Mouse (Mus musculus): ENCODE results near the gene Chst5.
A peak's percentile ranks its signal among the peaks of the same experiment; 100 is the strongest.

Chst5 gene

GRCm38 (mm10) chr8:111929648-111930344 lies 19.5 kb upstream of the Chst5 start:
- no peak for DNase-seq

GRCm38 (mm10) chr8:111924976-111925375 lies 14.7 kb upstream of the Chst5 start:
- DNase-seq, result no peak

DNA sequence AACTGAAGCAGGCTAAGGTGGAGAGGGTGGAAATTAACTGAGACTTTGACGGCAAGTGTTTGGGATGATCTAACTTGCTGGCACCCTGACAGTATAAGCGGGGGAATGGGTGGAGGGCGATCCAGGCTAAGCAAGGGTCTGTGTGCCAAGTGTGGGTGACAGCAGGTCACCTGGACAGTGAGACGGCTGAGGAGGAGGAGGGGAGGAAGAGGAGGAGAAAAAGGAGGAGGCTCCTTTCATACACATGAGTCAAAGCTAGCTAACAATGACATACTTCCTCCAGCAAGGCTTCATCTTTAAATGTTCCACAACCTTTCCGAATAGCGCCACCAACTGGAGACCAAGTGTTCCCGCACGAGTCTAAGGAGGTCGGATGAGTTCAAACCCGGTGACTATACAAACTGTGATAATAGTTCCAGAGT lies 13.1 kb upstream of the Chst5 start:
- DNase-seq, result peak; percentile 68

GRCm38 (mm10) chr8:111920971-111921370 lies 10.7 kb upstream of the Chst5 start:
- DNase-seq, result no peak

GRCm38 (mm10) chr8:111919663-111920062 lies 9.4 kb upstream of the Chst5 start:
- DNase-seq, result no peak

DNA sequence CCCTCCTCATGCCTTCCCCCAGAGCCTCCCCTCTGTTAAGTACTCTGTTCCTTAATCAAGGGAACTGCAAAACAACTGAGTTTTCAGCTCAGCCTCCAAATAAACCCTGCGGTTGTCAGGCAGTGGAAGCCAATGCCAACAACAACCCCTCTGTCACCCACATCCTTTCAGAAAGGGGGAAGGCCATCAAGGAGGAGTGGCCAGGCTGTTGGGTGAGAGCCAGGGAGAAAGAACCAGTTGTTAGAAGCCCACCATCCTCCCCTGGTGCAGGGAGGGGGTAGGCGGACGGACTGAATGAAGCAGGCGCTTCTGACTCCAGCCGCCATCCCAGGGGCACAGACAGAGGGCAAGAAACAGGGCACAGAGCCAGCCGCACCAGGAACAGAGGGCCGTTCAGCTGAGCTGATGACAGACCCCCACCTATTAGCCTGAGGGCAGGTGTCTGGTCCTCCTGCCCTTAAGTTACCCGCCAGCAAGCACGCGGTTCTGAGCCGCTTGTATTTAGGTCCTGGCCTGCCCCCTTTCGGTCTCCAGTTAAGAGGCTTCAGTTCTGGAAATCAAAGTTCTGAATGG lies 2.7 kb upstream of the Chst5 start:
- no peak for DNase-seq

DNA sequence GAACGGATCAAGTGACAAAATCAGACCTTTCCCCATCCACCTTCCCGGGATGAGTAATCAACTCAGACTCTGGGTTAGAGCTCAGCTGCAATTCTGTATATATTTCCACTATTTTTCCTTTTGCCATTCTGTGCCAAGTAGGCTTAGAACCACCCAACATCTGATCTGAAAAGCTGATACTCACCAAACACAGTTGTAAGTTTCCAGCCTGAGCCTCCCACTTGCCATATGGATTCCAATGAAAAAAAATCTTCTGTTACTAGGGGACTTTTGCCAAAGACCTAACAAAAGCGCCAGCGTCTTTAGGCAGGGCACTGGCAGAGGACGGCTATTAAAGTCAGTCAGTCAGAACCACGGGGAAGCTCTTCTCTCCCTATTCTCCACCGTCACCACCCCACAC lies 1.3 kb upstream of the Chst5 start:
- DNase-seq, result no peak

- no peak for DNase-seq
These were observed 4.6 kb downstream of the Chst5 start for GRCm38 (mm10) chr8:111905500-111906121.

GRCm38 (mm10) chr8:111902080-111902479 lies 8.2 kb downstream of the Chst5 start:
- DNase-seq, result no peak

GRCm38 (mm10) chr8:111898586-111898985 lies 11.7 kb downstream of the Chst5 start:
- no peak for DNase-seq

DNA sequence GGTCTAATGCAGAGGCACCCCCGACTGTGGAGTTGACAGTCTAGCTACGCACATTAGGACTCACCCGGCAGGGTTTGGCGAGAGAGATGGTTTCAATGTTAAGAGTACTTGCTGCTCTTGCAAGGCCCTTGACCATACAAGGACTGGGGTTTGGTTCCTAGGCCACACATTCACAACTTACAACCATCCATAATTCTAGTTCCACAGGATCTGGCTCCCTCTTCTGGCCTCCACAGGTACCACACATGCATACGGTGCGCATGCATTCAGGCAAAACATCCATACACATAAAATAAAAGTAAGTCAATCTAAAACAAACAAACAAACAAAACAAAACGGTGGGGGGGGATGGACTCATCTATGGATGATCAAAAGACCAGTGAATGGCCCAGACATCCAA lies 15.3 kb downstream of the Chst5 start:
- no peak for DNase-seq

DNA sequence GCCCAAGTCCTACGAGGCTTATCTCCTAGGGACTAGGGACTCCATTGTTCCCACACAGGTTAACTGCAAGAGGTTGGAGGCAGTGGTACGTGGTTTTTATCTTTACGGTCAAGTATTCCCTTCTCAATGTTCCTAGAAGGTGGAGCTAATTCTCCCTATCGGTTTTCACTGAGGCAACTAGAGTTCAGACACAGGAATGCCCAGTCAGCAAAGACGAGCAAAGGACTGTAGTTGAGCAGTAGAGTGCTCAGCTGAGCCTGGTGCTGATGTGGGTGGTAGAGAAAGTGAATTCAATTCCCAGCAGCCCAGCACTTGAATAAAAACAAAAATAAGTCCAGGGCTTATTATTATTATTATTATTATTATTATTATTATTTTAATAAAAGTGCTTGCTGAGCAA lies 17.6 kb downstream of the Chst5 start:
- DNase-seq, result no peak

DNA sequence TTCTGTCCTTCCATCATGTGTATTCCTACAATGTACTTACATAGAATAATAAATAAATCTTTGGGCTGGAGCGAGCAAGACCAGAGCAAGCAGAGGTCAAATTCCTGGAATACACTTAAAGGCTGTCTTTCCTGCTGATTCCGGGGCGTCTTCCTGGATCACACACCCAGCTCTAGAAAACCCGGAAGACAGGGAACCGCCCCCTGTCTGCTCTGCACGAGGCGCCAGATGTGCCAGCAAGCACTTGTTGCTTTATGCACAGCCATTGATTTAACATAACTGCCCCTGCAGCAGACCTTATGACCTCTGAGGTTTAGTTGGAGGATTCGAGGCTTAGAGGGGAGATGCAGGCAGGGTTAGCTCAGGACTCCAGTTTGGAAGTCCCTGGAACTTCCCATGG lies 18.3 kb downstream of the Chst5 start:
- DNase-seq, result no peak

DNA sequence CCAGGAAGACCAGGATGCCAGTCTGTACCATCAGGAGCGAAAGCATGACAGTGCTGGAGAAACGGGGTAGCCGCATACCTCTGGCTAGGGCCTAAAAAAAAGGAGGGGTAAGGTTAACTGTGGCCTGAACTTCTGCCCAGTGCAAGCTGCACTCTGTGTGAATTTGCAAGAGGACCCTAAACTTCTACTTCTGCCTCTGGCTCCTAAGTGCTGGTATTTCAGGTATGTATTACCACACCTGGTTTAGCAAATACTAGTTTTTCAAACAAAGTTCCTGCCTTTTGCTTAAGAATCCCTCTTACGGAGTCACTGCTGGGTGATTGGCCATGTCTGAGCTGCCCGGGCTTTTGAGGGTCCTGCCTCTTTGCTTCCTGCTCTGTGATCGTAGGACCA lies 19.3 kb downstream of the Chst5 start:
- no peak for DNase-seq

DNA sequence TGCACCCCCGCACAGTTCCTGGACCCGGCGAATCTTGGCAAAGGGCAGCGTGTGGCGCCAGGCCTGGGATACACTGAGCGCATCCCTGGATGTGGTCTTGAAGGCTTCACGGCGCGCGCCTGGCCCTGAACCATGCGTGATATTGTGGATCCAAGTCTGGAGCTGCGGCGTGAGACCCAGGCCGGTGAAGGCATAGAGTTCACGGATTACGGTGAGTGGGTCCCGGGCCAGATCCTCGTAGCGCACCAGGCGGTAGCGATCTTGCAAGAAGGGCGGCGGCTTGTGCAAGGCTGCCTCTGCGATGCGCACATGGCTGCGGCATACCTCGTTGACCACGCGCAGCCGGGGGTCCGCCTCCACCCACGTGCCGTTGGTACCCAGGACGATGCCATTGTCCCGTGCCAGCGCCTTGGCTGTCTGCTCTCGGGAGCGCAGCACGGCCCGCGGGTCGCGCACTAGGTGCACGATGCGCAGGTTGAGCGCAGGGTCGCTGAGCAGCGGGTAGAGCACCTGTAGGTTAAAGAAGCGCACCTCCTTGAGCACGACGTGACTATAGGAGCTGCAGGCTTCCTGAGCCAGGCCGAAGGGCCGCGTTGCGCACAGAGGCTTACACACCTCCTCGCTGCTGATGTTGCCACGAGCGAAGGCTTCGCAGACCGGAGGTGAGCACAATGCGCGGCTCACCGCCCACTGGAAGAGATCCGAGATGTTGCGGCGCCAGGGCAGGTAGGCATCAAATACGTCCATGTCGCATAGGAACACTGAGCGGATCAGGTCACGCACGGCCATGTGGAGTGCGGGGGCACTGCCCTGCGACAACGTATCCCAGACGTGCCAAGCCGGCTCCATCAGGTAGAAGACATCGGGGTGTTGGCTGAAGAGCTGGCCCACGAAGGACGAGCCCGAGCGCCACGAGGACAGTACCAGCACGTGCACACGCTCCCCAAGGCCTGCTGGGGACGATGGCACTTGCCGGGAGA lies 20.0 kb downstream of the Chst5 start:
- no peak for DNase-seq

GRCm38 (mm10) chr8:111888091-111888650 lies 22.1 kb downstream of the Chst5 start:
- peak; percentile 66 for DNase-seq

GRCm38 (mm10) chr8:111887479-111887878 lies 22.8 kb downstream of the Chst5 start:
- no peak for DNase-seq

DNA sequence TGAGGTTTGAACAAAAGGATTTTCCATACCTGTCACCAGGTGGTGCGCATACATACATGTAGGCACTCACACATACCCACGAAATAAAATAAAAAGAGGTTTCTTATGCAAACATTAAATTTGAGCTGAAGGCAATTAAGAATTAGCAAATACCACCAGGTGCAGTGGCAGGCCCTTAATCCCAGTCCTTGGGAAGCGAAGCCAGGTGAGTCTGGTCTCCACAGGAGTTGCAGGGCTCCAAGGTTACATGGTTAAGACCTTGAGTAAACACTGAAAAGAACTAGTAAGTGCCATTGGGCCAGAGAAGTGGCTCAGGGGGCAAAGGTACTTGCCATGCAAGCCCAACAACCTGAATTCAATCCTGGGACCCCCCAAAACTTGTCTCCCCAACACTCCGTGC lies 26.6 kb downstream of the Chst5 start:
- DNase-seq, result no peak

DNA sequence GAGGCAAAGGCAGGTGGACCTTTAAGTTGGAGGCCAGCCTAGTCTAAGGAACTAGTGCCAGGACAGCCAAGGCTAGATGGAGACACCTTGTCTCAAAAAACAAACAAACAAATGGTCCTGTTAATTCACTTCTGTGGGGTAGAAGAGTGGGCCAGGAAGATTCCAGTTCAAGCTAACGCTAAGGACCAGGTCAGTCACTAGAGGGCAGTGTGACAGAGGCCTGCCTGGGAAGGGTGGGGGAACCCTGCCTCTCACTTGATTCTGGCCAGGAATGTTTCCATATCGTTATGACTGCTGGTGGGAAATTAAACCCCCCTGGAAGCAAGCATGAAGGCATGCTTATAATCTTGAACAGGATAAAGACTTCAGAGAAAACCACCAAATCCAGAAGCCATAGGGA lies 28.7 kb downstream of the Chst5 start:
- DNase-seq, result peak; percentile 75

- no peak for DNase-seq
These were observed 32.5 kb downstream of the Chst5 start for GRCm38 (mm10) chr8:111877711-111878110.

GRCm38 (mm10) chr8:111876355-111876948 lies 33.8 kb downstream of the Chst5 start, which contains the start of gene Tmem170:
Gene Tmem170, minus strand, starts transcription at chr8:111876750.
- DNase-seq, result peak; percentile 98

GRCm38 (mm10) chr8:111875758-111876157 lies 34.5 kb downstream of the Chst5 start:
- no peak for DNase-seq
